Mouse (Mus musculus) c-Kit-negative CD71-positive TER-119-positive erythroid progenitor cells, embryonic 14.5 days (primary cell): Measurements from ENCODE around the gene Nectin2.
A peak's percentile ranks its signal among the peaks of the same experiment; 100 is the strongest.

Experiments
- DNase-seq: peaks from one replicate; pipeline ENCODE4 v3.0.0-alpha.2; 2013; ENCODE audit warnings: low read depth, low spot score

Gene Nectin2

GRCm38 (mm10) chr7:19769434-19770374 lies 19.4 kb upstream of the Nectin2 start:
- DNase-seq: no peak

GRCm38 (mm10) chr7:19769001-19769400 lies 18.7 kb upstream of the Nectin2 start:
- DNase-seq: no peak

- DNase-seq: no peak
Measured at GRCm38 (mm10) chr7:19768251-19768650, 18.0 kb upstream of the Nectin2 start.

- DNase-seq: no peak
Measured at GRCm38 (mm10) chr7:19764581-19764980, 14.3 kb upstream of the Nectin2 start.

- no peak for DNase-seq
Measured at GRCm38 (mm10) chr7:19763829-19764477, 13.7 kb upstream of the Nectin2 start.

- no peak for DNase-seq
Measured at GRCm38 (mm10) chr7:19762283-19762682, 12.0 kb upstream of the Nectin2 start.

GRCm38 (mm10) chr7:19760021-19760420 lies 9.7 kb upstream of the Nectin2 start:
- DNase-seq: no peak

- DNase-seq: no peak
Measured at GRCm38 (mm10) chr7:19758623-19759022, 8.3 kb upstream of the Nectin2 start.

- DNase-seq: no peak
Measured at GRCm38 (mm10) chr7:19755851-19756786, 5.8 kb upstream of the Nectin2 start.

DNA sequence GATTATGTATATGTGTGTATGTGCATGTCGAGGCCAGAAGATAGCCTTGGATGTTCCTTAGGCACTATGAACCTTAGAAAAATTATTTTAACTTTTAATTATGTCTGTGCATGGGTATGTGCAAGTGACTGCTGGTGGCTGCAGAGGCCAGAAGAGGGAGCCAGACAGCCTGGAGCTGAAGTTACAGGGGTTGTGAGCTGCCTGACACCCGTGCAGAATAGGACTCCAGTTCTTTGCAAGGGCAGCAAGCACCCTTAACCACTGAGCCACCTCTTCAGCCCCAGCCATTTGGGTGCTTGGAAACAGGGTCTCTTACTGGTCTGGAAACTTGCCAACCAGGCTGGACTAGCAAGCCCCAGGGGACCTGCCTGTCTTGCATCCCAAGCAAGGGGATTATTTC lies 4.7 kb upstream of the Nectin2 start:
- no peak for DNase-seq

GRCm38 (mm10) chr7:19754065-19754464 lies 3.8 kb upstream of the Nectin2 start:
- no peak for DNase-seq

DNA sequence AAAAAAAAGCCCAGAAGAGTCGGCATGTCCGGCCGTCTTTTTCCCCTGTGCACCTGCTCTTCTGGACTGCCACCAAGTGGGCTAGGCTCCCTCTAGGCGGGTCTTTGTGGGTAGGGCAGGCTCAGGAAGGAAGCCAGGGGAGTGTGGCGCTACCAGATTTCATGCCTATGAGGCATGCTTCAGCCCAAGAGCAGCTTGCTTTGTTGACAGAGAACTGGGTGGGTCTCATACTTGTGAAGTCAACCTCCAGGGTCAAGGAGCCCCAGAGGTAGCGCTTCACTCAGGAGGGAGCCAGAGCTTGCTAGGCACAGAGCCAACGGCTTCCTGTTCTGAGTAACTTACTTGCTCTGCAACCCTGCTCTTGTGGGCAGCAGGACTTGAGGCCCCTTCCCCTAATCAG lies 3.3 kb upstream of the Nectin2 start:
- no peak for DNase-seq

- no peak for DNase-seq
Measured at GRCm38 (mm10) chr7:19752652-19753051, 2.4 kb upstream of the Nectin2 start.

GRCm38 (mm10) chr7:19751070-19751383 lies 744 bp upstream of the Nectin2 start:
- DNase-seq: no peak

DNA sequence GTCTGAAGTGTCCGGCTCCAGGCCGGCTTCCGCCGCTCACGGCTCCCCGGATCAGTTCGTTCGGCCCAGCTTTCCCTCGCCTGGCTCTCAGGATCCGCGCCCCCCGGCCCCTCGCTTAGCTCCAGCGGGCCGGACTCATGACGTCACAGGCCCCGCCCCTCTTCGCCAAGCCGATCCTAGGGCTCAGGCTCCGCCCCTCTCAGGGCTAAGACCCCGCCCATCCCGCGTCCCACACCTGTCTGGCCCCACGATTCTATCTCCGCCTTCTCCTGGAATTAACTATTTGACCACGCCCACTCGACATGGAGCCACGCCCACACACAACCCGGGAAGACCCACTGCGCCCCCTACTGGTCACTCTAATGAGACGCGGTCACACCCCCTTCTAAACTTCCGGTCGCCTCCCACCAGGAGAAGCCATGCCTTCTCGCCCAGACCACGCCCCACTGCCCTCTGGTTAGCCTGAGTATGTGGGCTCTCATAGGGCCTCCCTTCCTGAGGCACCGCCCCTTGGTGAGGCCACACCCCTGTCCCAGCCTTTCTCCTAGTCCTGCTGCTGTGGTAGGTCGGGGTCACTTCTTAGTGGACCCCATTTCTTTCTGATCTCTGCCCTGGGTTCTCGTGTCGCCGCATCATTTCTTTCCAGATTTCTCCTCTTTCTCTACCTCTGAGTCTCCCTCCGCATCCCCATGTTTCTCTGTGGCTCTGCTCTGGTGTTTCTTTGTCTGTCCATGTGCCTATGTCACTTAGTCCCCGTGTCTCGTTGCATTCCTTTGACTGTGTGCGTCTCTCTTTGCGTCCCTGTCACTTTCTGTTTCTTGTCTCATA lies 680 bp downstream of the Nectin2 start:
- DNase-seq: peak; percentile 79

DNA sequence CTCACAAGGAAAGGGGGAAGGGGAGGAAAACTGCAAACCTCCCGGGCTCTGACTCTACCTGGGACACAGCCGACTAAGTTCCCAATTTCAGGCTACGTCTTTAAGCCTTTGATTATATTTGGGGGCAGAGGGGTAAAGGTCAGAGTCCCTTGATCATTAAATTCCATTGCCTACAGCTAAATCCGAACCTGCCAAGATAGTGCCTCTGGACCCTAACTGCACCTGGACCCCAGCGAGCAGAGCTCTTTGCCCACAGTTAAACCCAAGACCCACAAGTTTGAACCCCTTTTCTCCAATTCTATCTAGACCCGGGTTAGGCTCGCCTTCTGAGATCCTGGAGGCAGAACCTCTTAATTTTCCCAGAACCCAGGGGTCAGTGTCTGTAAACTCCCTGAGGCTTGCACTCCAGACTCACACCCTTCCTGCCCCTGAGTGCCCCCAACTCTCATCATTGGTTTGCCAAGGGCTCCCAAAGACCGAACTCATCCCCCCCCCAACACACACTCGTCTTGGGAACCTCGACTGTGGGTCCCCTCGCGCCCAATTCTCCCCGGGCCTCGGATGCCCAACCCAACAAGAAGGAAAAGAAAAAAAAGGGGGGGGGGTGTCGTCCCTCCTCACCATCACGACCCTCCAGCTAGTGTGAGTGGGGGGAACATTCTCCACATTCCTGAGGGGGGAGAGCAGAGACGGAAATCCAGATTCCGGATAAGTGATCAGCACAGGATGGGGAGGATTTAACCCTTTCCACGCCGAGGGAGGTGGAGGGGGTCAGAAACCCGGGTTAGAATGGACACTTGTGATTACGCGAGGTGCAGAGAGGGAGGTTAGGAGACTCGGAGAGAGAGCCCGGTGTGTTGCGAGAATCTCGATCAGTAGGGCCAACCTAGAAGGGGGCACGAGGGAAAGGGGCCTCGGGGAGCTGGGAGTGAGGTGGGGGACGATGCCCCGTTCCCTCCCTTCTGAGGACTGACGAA lies 1.8 kb downstream of the Nectin2 start:
- DNase-seq: no peak

DNA sequence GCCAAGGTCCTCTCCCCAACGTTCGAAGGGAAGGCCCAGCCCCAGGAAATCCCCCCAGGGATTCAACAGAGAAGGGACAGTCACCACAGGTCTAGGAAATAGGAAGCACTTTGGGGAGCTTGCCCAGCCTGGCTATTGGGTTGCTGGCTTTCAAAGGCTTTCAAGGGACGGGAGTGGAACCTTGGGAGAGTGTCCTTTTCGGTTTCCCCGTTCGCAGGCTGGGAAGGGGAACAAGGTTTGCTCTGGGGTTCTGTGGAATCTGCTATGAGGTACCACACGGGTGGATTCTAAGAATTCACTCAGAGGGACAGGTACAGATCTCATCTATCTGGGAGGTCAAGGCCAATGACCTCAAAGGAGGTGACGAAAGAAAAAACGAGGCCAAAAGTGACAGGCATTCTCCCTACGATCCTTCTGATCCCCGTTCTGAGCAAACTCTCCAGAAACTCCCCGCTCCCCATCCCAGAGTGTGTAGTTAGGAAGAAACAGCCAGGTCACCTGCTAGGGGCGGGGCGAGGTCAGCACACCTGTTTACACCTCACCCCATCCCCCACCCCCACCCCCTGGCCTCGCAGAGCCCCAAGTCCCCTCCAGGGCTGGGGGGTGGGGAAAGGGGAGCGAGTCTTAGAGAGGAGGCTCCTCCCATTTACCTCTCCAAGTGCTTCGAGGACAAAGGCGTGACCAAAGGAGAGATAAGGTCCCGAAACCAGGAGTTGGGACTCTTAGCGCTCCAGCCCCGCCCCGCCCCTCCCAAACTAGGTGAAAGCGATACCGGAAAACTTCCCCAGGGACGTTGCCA lies 2.7 kb downstream of the Nectin2 start:
- peak; percentile 39 for DNase-seq

DNA sequence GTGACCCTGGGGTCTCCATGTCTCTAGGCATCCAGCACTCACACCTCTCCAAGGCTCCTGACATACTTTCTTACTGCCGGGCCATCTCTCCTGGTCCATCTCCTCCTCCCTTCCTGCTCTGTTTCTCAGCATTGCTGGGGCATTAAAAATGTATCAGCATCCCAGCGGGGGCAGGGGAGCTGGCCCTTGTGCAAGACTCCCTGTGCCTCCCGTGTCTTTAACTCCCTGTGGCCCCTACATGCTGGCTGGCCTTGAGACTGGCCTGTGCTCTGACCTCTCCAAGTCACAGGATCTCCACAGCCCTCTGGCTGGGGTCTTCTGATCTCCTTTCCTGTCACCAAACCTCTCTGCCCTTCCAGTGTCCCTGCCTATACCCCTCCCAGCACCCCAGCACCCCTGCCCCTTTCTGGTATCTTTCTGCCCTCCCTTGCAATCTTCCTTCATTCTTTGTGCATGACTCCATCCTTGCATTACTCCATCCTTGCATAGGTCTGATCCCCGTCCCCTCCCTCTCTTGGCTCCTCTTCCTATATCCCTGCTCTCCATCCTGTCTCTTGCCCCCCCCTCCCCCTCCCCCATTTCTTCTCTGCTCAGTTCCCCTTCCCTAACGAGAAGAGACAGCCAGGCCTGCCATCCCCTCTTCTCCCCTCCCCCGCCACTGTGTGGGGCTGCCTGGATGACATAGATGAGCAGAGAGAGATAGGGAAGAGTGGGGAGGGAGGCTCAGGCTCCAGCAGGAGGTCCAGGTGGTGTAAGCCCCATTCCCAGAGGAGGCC lies 3.7 kb downstream of the Nectin2 start:
- no peak for DNase-seq
